Mouse (Mus musculus) hindbrain, embryonic 11.5 days (tissue): ENCODE results near the gene Hmx1. TPM values are rescaled to one million over a fixed set of nuclear protein-coding genes. Genes with fewer than 3 reads are reported as not detected.

ENCODE experiments used
- ATAC-seq: fragments of 200-750 bp; cut with Nextera tagmentation; 2 replicates; pipeline ENCODE4 v1.8.0; 2017; ENCODE audit warnings: mild to moderate bottlenecking, moderate TSS enrichment, moderate library complexity; ENCODE audit not compliant: low FRiP score
- DNase-seq: peaks from one replicate; pipeline ENCODE4 v3.0.0-alpha.2; 2015; ENCODE audit warnings: low spot score
- H3K27ac ChIP-seq: fragments of 300-500 bp; sonication (generic); 2 replicates; pipeline ENCODE4 v1.5.1; 2014; ENCODE audit warnings: mild to moderate bottlenecking, low read depth, low read length
- H3K27me3 ChIP-seq: fragments of 300-500 bp; sonication (generic); 2 replicates; pipeline ENCODE4 v1.6.1; 2014; ENCODE audit warnings: mild to moderate bottlenecking, low read length, moderate library complexity, mixed read lengths; ENCODE audit not compliant: control insufficient read depth, insufficient read depth
- H3K36me3 ChIP-seq: fragments of 300-500 bp; sonication (generic); 2 replicates; pipeline ENCODE4 v1.6.1; 2014; ENCODE audit warnings: mild to moderate bottlenecking, low read length, moderate library complexity, mixed read lengths; ENCODE audit not compliant: control insufficient read depth, insufficient read depth
- H3K4me1 ChIP-seq: fragments of 300-500 bp; sonication (generic); replicated peaks from 2 replicates; pipeline ENCODE4 v1.6.1; 2014; ENCODE audit warnings: low read length, mixed read lengths; ENCODE audit not compliant: control insufficient read depth, insufficient read depth
- H3K4me2 ChIP-seq: fragments of 300-500 bp; sonication (generic); replicated peaks from 2 replicates; pipeline ENCODE4 v1.6.1; 2014; ENCODE audit warnings: mild to moderate bottlenecking, low read depth, low read length
- H3K4me3 ChIP-seq: fragments of 300-500 bp; sonication (generic); 2 replicates; pipeline ENCODE4 v1.5.1; 2014; ENCODE audit warnings: low read depth, low read length
- H3K9ac ChIP-seq: fragments of 300-500 bp; sonication (generic); 2 replicates; pipeline ENCODE4 v1.6.1; 2014; ENCODE audit warnings: low read depth, low read length
- H3K9me3 ChIP-seq: fragments of 300-500 bp; sonication (generic); 2 replicates; pipeline ENCODE4 v1.6.1; 2016; ENCODE audit warnings: low read length; ENCODE audit not compliant: control insufficient read depth
- WGBS: fragments of 180-500 bp; shearing (Covaris S2); extraction: QIAGEN DNeasy Blood & Tissue Kit; methylation state at CpG from one replicate; pipeline ENCODE4 v1.1.7; 2014; 5-methylcytosine and 5-hydroxymethylcytosine counted together
- polyA plus RNA-seq: library from polyadenylated mRNA; unstranded; fragments of >200 nt; fragmentation: Nextera tagmentation; extraction: Ambion mirVana; gene quantifications from 2 replicates; pipeline ENCODE4 v1.2.1, GENCODE M21; 2014

Hmx1 gene
- 6.1 and 6.9 TPM in 2 replicates for polyA plus RNA-seq

- Histone ChIP-seq H3K4me3 (peak within 1 kb of the TSS; percentile 49), H3K27me3 (peaks cover 100% of the 10 kb centered on the region), H3K27ac (no peak within 1 kb of the TSS), H3K36me3 (no peaks in the 10 kb centered on the region), H3K4me1 (peaks cover 6% of the 10 kb centered on the region; the same call in 1 of the 2 replicates), H3K9ac (no peak within 1 kb of the TSS), H3K9me3 (no peaks in the 10 kb centered on the region), H3K4me2 (peak within 1 kb of the TSS; percentile 78)
- ATAC-seq = peak; percentile 95
- DNase-seq = peak; percentile 80
- 0% methylated on average over 36 of the region's 71 CpGs for WGBS
These were observed at the start of gene Hmx1 for GRCm38 (mm10) chr5:35388491-35389111. TSS of gene Hmx1 (plus strand) at chr5:35389108.

DNA sequence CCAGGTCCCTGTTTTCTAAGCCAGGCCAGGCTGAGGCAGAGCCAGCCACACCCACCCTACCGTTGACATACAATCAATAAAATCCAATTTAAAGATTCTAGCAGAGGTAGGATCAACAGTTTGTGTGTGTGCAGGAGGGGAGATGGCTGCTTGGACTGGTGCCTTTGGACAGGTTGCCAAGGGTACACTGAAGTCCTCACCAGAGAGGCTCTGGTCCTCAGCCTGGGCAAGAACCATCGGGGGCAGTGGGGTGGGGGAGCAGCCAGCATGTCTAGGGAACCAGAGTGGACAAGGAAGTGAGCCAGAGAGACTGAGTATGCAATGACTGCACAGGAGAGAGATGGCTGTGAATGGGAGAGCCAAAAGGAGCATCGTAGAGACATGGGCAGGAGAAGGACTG lies 43.8 kb upstream of the Hmx1 start:
- WGBS = 88% methylated on average over 3 of the region's 3 CpGs
- H3K4me3 ChIP-seq = no peak overlapping the region
- no peaks in the 10 kb centered on the region for H3K9me3 ChIP-seq
- H3K4me2 ChIP-seq = no peak overlapping the region
- no peaks in the 10 kb centered on the region for H3K27me3 ChIP-seq
- ATAC-seq (no peak), DNase-seq (no peak)
- no peaks in the 10 kb centered on the region for H3K36me3 ChIP-seq
- H3K27ac ChIP-seq = no peak overlapping the region
- no peaks in the 10 kb centered on the region for H3K4me1 ChIP-seq
- no peak overlapping the region for H3K9ac ChIP-seq

- Histone ChIP-seq H3K9ac (no peak overlapping the region), H3K27ac (no peak overlapping the region), H3K4me2 (no peak overlapping the region), H3K27me3 (no peaks in the 10 kb centered on the region), H3K9me3 (no peaks in the 10 kb centered on the region), H3K4me3 (no peak overlapping the region), H3K4me1 (no peaks in the 10 kb centered on the region), H3K36me3 (no peaks in the 10 kb centered on the region)
- DNase-seq = peak; percentile 76
- no peak for ATAC-seq
- 16% methylated on average over 3 of the region's 3 CpGs for WGBS
These were observed 40.1 kb upstream of the Hmx1 start for GRCm38 (mm10) chr5:35348794-35349193.

DNA sequence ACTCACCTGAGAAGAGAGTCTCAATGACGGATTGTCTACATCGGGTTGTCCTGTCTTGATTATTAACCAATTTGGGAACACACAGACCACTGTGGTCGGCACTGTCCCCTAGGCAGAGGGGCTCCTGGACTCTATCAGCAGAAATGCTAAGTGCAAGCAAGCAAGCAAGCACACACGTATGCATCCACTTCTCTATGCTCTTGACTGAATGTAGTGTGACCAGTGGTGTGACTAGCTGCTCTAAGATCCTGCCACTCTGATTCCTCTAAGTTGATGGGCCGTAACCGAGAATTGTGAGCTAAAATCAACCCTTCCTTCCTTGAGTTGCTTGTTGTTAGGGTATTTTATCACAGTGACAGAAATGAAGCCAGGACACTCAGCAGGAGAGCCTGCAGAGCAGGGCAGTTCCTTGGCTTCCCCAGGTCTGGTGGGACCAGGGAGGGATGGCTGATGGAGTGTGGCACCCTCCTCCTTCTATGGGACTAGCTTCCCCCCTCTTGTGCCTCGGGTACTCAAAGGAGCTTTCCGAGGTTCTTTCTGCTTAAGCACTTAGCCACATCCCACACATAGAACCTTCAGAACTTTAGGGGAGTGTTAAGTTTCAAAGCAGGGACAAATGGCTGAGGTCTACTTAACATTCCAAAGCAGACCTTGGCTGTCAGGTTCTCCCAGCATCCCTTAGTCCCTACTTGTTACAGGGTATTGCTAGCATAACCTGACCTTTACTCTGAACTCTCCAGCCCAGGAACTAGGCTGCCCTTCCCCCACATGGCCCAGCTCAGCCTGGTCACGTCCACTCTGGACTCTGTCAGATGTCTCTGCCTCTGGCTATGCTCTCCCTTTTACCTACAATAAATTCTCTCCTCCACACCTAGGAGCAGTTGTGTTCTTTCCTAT lies 31.1 kb upstream of the Hmx1 start:
- Histone ChIP-seq H3K27me3 (no peaks in the 10 kb centered on the region), H3K9ac (no peak overlapping the region), H3K4me1 (no peaks in the 10 kb centered on the region), H3K27ac (no peak overlapping the region), H3K36me3 (no peaks in the 10 kb centered on the region), H3K4me2 (no peak overlapping the region), H3K9me3 (no peaks in the 10 kb centered on the region), H3K4me3 (no peak overlapping the region)
- DNase-seq (no peak), ATAC-seq (no peak)
- WGBS = 59% methylated on average over 9 of the region's 9 CpGs

GRCm38 (mm10) chr5:35361570-35362284 lies 27.2 kb upstream of the Hmx1 start:
- WGBS = 49% methylated on average over 8 of the region's 8 CpGs
- ATAC-seq (peak; percentile 51), DNase-seq (peak; percentile 97)
- Histone ChIP-seq H3K27ac (no peak overlapping the region), H3K36me3 (no peaks in the 10 kb centered on the region), H3K9ac (no peak overlapping the region), H3K4me3 (no peak overlapping the region), H3K27me3 (no peaks in the 10 kb centered on the region), H3K9me3 (no peaks in the 10 kb centered on the region), H3K4me2 (no peak overlapping the region), H3K4me1 (no peaks in the 10 kb centered on the region)

GRCm38 (mm10) chr5:35366241-35367032 lies 22.5 kb upstream of the Hmx1 start:
- 79% methylated on average over 20 of the region's 20 CpGs for WGBS
- no peaks in the 10 kb centered on the region for H3K4me1 ChIP-seq
- no peaks in the 10 kb centered on the region for H3K27me3 ChIP-seq
- DNase-seq (no peak), ATAC-seq (no peak)
- H3K9me3 ChIP-seq = no peaks in the 10 kb centered on the region
- no peak overlapping the region for H3K9ac ChIP-seq
- H3K4me3 ChIP-seq = no peak overlapping the region
- H3K36me3 ChIP-seq = no peaks in the 10 kb centered on the region
- H3K4me2 ChIP-seq = no peak overlapping the region
- no peak overlapping the region for H3K27ac ChIP-seq

- no peaks in the 10 kb centered on the region for H3K27me3 ChIP-seq
- DNase-seq = no peak
- no peaks in the 10 kb centered on the region for H3K4me1 ChIP-seq
- H3K36me3 ChIP-seq = no peaks in the 10 kb centered on the region
- no peak overlapping the region for H3K4me3 ChIP-seq
- no peak overlapping the region for H3K9ac ChIP-seq
- no peak overlapping the region for H3K27ac ChIP-seq
- no peaks in the 10 kb centered on the region for H3K9me3 ChIP-seq
- WGBS = 77% methylated on average over 6 of the region's 6 CpGs
- ATAC-seq = no peak
- no peak overlapping the region for H3K4me2 ChIP-seq
These were observed 20.0 kb upstream of the Hmx1 start for GRCm38 (mm10) chr5:35368916-35369315.

DNA sequence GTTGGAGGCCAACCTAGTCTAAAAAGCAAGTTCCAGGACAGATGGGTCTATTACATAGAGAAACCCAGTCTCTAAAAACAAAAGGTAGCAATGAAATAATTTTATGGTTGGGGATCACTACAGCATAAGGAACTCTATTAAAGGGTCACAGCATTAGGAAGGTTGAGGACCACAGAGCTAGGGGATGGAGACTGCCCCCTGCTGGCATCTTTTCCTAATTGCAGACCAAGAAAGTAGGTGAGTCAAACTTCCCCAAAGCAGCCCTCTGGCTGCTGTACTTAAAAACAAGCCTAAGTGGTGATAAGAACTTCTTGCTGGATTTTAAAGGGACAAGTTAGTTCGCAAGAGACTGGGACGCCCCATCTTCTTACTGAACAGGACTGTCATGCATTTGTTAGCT lies 9.8 kb upstream of the Hmx1 start:
- no peak overlapping the region for H3K9ac ChIP-seq
- ATAC-seq (no peak), DNase-seq (no peak)
- H3K27me3 ChIP-seq = peaks cover 72% of the 10 kb centered on the region
- H3K36me3 ChIP-seq = no peaks in the 10 kb centered on the region
- no peak overlapping the region for H3K4me3 ChIP-seq
- H3K9me3 ChIP-seq = no peaks in the 10 kb centered on the region
- H3K27ac ChIP-seq = no peak overlapping the region
- no peak overlapping the region for H3K4me2 ChIP-seq
- no peaks in the 10 kb centered on the region for H3K4me1 ChIP-seq
- WGBS = 53% methylated on average over 2 of the region's 2 CpGs
